Mouse (Mus musculus) midbrain, embryonic 13.5 days (tissue): Measurements from ENCODE around the gene Mob1b. TPM values are rescaled to one million over a fixed set of nuclear protein-coding genes. Genes with fewer than 3 reads are reported as not detected.

ENCODE experiments used
- ATAC-seq: fragments of 200-750 bp; cut with Nextera tagmentation; 2 replicates; pipeline ENCODE4 v1.8.0; 2017; ENCODE audit warnings: mild to moderate bottlenecking, moderate TSS enrichment, moderate library complexity
- H3K27ac ChIP-seq: fragments of 300-500 bp; sonication (generic); 2 replicates; pipeline ENCODE4 v1.5.1; 2015; ENCODE audit warnings: inconsistent platforms, mild to moderate bottlenecking, moderate library complexity
- H3K27me3 ChIP-seq: fragments of 300-500 bp; sonication (generic); 2 replicates; pipeline ENCODE4 v1.6.1; 2015; ENCODE audit warnings: mild to moderate bottlenecking, inconsistent platforms
- H3K36me3 ChIP-seq: fragments of 300-500 bp; sonication (generic); 2 replicates; pipeline ENCODE4 v1.6.1; 2015; ENCODE audit warnings: mild to moderate bottlenecking, inconsistent platforms
- H3K4me1 ChIP-seq: fragments of 300-500 bp; sonication (generic); replicated peaks from 2 replicates; pipeline ENCODE4 v1.6.1; 2015; ENCODE audit warnings: inconsistent platforms
- H3K4me2 ChIP-seq: fragments of 300-500 bp; sonication (generic); replicated peaks from 2 replicates; pipeline ENCODE4 v1.6.1; 2015; ENCODE audit warnings: moderate library complexity, mild to moderate bottlenecking, inconsistent platforms
- H3K4me3 ChIP-seq: fragments of 300-500 bp; sonication (generic); replicated peaks from 2 replicates; pipeline ENCODE4 v1.5.1; 2015; ENCODE audit warnings: mild to moderate bottlenecking, inconsistent platforms
- H3K9ac ChIP-seq: fragments of 300-500 bp; sonication (generic); replicated peaks from 2 replicates; pipeline ENCODE4 v1.6.1; 2015; ENCODE audit warnings: mild to moderate bottlenecking, inconsistent platforms
- H3K9me3 ChIP-seq: fragments of 300-500 bp; sonication (generic); 2 replicates; pipeline ENCODE4 v1.6.1; 2016; ENCODE audit warnings: mild to moderate bottlenecking, inconsistent platforms
- WGBS: fragments of 180-500 bp; shearing (Covaris S2); methylation state at CpG from one replicate; pipeline ENCODE4 v1.1.7; 2015; 5-methylcytosine and 5-hydroxymethylcytosine counted together
- polyA plus RNA-seq: library from polyadenylated mRNA; unstranded; fragments of >200 nt; fragmentation: Nextera tagmentation; extraction: Ambion mirVana; gene quantifications from 2 replicates; pipeline ENCODE4 v1.2.1, GENCODE M21; 2015

Gene Mob1b
- polyA plus RNA-seq = 12.0 and 12.1 TPM in 2 replicates

DNA sequence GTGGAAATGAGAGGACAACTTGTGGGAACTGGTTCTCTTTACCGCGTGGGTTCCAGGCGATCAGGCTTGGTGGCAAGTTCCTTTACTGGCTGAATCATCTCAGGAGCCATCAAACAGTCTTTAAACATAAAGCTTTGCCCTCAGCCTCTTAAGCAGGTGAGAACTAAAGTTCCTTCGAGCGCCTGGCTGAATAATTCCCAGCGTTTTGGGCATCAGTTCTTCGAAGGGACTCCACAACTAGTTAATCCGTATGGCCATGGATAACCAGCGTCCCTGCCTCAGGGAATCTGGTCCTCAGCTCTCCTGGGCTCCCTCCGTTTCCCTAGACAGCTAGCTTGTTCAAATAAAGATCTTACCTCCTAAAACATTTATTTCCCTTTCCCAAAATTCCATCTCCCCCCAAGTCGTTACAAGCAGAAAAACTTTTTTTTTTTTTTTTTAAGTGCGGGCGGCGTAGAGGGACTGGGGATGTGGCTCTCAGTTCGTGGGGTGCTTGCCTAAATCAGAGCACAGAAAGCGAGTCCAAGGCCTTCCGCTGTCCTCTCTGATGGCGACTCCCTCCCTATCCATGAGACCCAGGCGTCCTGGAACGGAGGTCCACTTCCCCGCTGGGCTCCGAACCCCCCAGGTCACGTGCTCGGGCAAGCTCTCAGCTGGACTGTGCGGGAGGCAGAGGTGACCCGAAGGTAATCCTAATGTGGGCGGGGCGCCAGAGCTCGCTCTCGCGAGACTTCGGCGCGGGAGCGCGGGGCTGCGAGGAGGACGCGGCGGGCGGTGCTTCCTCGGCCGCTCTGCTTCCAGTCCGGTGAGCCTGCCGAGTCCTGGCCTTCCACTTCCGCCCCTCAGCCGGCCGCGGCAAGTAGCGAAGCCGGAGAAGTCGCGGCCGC lies at the start of gene Mob1b:
Gene Mob1b, plus strand, starts transcription at position 740 of the 887 bp plus-strand sequence.
- 1% methylated on average over 54 of the region's 54 CpGs for WGBS
- no peaks in the 10 kb centered on the region for H3K27me3 ChIP-seq
- no peaks in the 10 kb centered on the region for H3K36me3 ChIP-seq
- no peaks in the 10 kb centered on the region for H3K9me3 ChIP-seq
- H3K4me2 ChIP-seq = peak within 1 kb of the TSS; percentile 97
- ATAC-seq = peak; percentile 95
- H3K4me1 ChIP-seq = peaks cover 34% of the 10 kb centered on the region
- peak within 1 kb of the TSS; percentile 93 for H3K27ac ChIP-seq
- H3K4me3 ChIP-seq = peak within 1 kb of the TSS; percentile 99
- peak within 1 kb of the TSS; percentile 99 for H3K9ac ChIP-seq

- Histone ChIP-seq H3K27me3 (no peaks in the 10 kb centered on the region), H3K4me2 (peak overlapping the region; percentile 79), H3K9ac (peak overlapping the region; percentile 98), H3K4me3 (peak overlapping the region; percentile 96), H3K27ac (peak overlapping the region; percentile 98), H3K4me1 (peaks cover 25% of the 10 kb centered on the region), H3K36me3 (peaks cover 27% of the 10 kb centered on the region), H3K9me3 (no peaks in the 10 kb centered on the region)
- under 1% methylated on average over 42 of the region's 47 CpGs for WGBS
- no peak; the same call in 1 of the 2 replicates for ATAC-seq
These were observed 45.8 kb upstream of the Mob1b start for GRCm38 (mm10) chr5:88674703-88675442.

- WGBS = under 1% methylated on average over 97 of the region's 127 CpGs
- Histone ChIP-seq H3K4me2 (peak within 1 kb of the TSS; percentile 79), H3K9ac (peak within 1 kb of the TSS; percentile 98), H3K4me3 (peak within 1 kb of the TSS; percentile 96), H3K27me3 (no peaks in the 10 kb centered on the region), H3K27ac (peak within 1 kb of the TSS; percentile 98), H3K36me3 (peaks cover 19% of the 10 kb centered on the region), H3K9me3 (no peaks in the 10 kb centered on the region), H3K4me1 (peaks cover 25% of the 10 kb centered on the region)
- peak; percentile 95 for ATAC-seq
These were observed 44.9 kb upstream of the Mob1b start, which contains the start of gene Grsf1 for GRCm38 (mm10) chr5:88675443-88676387. TSS of gene Grsf1 (minus strand) at chr5:88676171.

- Histone ChIP-seq H3K4me3 (no peak overlapping the region), H3K36me3 (no peaks in the 10 kb centered on the region), H3K27me3 (no peaks in the 10 kb centered on the region), H3K4me2 (no peak overlapping the region), H3K9ac (no peak overlapping the region), H3K9me3 (no peaks in the 10 kb centered on the region), H3K4me1 (peaks cover 11% of the 10 kb centered on the region), H3K27ac (no peak overlapping the region)
- WGBS = 62% methylated on average over 7 of the region's 7 CpGs
- ATAC-seq = no peak
These were observed 41.7 kb upstream of the Mob1b start for GRCm38 (mm10) chr5:88678929-88679328.

DNA sequence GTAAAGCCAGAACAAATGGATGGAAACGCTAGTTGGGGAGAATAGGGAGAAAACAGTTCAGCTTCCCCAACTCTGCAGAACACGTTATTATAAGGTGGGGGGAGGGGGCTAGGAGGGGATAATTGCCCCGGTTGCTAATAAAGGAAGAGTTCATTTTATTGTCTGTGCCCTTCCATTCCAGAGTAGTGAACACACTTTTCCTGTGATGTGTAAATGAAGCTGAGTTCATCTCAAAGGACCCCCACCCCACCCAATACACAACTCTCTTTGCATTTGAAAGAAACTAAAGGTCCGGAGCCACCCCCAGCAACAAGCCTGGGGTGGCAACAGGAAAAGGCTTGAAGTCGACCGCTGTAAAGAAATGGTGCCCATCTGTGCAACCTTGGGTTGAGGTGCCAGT lies 41.3 kb upstream of the Mob1b start:
- no peaks in the 10 kb centered on the region for H3K27me3 ChIP-seq
- peaks cover 7% of the 10 kb centered on the region for H3K4me1 ChIP-seq
- no peak overlapping the region for H3K27ac ChIP-seq
- no peak overlapping the region for H3K9ac ChIP-seq
- WGBS = 13% methylated on average over 6 of the region's 6 CpGs
- H3K36me3 ChIP-seq = no peaks in the 10 kb centered on the region
- ATAC-seq = no peak
- no peak overlapping the region for H3K4me2 ChIP-seq
- no peaks in the 10 kb centered on the region for H3K9me3 ChIP-seq
- no peak overlapping the region for H3K4me3 ChIP-seq

- 89% methylated on average over 6 of the region's 6 CpGs for WGBS
- H3K9ac ChIP-seq = no peak overlapping the region
- no peaks in the 10 kb centered on the region for H3K27me3 ChIP-seq
- H3K36me3 ChIP-seq = no peaks in the 10 kb centered on the region
- H3K9me3 ChIP-seq = no peaks in the 10 kb centered on the region
- H3K4me1 ChIP-seq = peaks cover 2% of the 10 kb centered on the region; the same call in 1 of the 2 replicates
- H3K4me3 ChIP-seq = no peak overlapping the region
- no peak for ATAC-seq
- no peak overlapping the region for H3K27ac ChIP-seq
- no peak overlapping the region for H3K4me2 ChIP-seq
These were observed 40.1 kb upstream of the Mob1b start for GRCm38 (mm10) chr5:88680567-88680966.

- 90% methylated on average over 9 of the region's 9 CpGs for WGBS
- no peak for ATAC-seq
- no peak overlapping the region for H3K9ac ChIP-seq
- H3K27ac ChIP-seq = no peak overlapping the region
- H3K4me3 ChIP-seq = no peak overlapping the region
- no peak overlapping the region for H3K4me2 ChIP-seq
- H3K36me3 ChIP-seq = no peaks in the 10 kb centered on the region
- H3K27me3 ChIP-seq = no peaks in the 10 kb centered on the region
- no peaks in the 10 kb centered on the region for H3K9me3 ChIP-seq
- H3K4me1 ChIP-seq = no peaks in the 10 kb centered on the region
These were observed 36.9 kb upstream of the Mob1b start for GRCm38 (mm10) chr5:88683706-88684105.

GRCm38 (mm10) chr5:88684226-88684625 lies 36.4 kb upstream of the Mob1b start:
- Histone ChIP-seq H3K4me1 (no peaks in the 10 kb centered on the region), H3K4me2 (no peak overlapping the region), H3K9me3 (no peaks in the 10 kb centered on the region), H3K36me3 (no peaks in the 10 kb centered on the region), H3K27ac (no peak overlapping the region), H3K4me3 (no peak overlapping the region), H3K9ac (no peak overlapping the region), H3K27me3 (no peaks in the 10 kb centered on the region)
- ATAC-seq = no peak
- WGBS = 33% methylated on average over 3 of the region's 3 CpGs

GRCm38 (mm10) chr5:88685306-88685705 lies 35.3 kb upstream of the Mob1b start:
- Histone ChIP-seq H3K36me3 (no peaks in the 10 kb centered on the region), H3K27ac (no peak overlapping the region), H3K27me3 (no peaks in the 10 kb centered on the region), H3K9me3 (no peaks in the 10 kb centered on the region), H3K4me1 (no peaks in the 10 kb centered on the region), H3K4me3 (no peak overlapping the region), H3K4me2 (no peak overlapping the region), H3K9ac (no peak overlapping the region)
- ATAC-seq = no peak
- WGBS = 13% methylated on average over 6 of the region's 6 CpGs

DNA sequence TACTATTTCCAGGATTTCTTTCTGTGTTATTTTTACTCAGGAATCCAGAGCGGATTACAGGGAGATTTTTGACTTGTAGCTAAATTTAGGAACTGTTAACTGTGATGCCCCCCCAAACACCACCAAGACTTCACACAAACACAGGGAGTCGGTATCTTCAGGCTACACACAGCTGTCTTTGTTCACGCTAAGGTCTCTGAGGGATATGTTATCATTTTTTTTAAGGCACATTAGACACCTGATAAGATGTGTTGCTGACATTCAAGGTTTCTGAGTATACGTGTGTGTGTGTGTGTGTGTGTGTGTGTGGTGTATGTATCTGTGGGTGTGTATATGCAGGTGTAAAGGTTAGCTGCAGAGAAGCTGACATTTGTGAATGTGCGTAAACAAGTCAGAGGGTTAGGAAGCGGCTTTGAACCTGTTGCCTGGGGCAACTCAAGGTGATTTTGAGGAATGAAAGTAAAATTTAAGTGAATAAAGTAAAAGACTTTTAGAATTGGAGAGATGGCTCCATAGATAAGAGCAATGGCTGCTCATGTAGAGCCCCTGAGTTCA lies 34.8 kb upstream of the Mob1b start:
- Histone ChIP-seq H3K4me3 (no peak overlapping the region), H3K4me1 (no peaks in the 10 kb centered on the region), H3K9me3 (no peaks in the 10 kb centered on the region), H3K27ac (no peak overlapping the region), H3K4me2 (no peak overlapping the region), H3K9ac (no peak overlapping the region), H3K27me3 (no peaks in the 10 kb centered on the region), H3K36me3 (no peaks in the 10 kb centered on the region)
- WGBS = 75% methylated on average over 6 of the region's 6 CpGs
- no peak for ATAC-seq

DNA sequence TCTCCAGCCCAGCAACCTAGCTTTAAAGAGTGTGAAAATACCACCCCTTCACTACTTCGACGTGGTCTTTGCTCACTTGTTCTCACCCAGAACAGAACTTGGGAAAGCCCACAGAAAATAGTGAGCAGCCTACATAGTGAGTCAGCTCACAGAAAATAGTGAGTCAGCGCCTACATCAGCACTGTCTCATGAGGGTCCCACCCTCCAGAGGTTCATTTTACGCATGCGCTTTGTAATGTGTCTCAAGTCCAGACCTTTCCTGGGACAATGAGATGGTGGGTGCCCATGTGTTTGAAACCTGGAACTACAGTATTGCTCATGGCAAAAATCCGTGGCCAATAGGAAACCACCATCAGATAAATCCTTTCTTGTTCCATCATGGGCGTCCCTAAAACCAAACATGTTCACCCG lies 32.7 kb upstream of the Mob1b start:
- Histone ChIP-seq H3K4me3 (no peak overlapping the region), H3K9ac (no peak overlapping the region), H3K4me2 (no peak overlapping the region), H3K4me1 (no peaks in the 10 kb centered on the region), H3K27me3 (no peaks in the 10 kb centered on the region), H3K27ac (no peak overlapping the region), H3K9me3 (no peaks in the 10 kb centered on the region), H3K36me3 (no peaks in the 10 kb centered on the region)
- WGBS = 86% methylated on average over 8 of the region's 8 CpGs
- ATAC-seq = no peak
